Mouse (Mus musculus): ENCODE data around the gene Vmn1r205. TPM values are rescaled to one million over a fixed set of nuclear protein-coding genes. Genes with fewer than 3 reads are reported as not detected.

The Vmn1r205 gene
- not detected in 2 replicates for polyA plus RNA-seq (2015; fragmentation: Nextera tagmentation; extraction: Ambion mirVana)

DNA sequence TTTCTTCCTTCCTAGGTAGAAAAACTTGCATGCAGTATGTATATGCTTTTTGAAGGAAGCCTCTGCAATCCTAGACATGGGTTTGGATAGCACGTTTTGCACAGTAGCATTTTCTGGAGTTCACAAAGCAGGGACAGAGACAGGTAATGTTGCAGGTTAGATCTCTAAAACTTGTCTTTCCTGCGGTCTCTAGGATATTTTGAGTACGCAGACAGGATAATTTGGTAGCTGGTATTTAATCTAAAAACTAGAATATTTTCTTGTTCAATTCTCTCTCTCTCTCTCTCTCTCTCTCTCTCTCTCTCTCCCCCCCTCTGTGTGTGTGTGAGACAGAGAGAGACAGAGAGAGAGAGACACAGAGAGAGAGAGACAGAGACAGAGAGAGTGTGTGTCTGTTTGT lies at the start of gene Vmn1r205:
Gene Vmn1r205, minus strand, starts transcription at position 101 of the 400 bp plus-strand sequence.

DNA sequence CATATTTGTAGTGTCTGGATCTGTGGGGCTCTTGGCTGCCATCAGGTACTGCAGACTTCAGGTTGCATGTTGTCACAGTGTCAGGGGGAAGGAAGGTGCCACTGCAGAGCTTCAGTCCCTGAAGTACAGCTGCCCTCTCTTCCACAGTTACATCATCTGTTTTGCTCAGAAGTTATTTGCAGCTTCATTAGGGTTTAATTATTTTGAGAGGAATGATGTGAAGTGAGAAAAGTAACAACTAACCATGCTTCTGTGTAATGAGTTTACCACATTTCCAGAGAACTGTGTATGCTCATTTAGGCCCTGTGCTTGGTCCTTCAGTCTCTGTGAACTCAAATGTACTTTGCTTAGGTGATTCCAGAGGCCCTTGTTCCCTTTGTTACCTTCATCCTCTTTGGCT lies 31.4 kb upstream of the Vmn1r205 start, which contains the start of gene Vmn1r206:
Gene Vmn1r206, minus strand, starts transcription at position 101 of the 400 bp plus-strand sequence.

DNA sequence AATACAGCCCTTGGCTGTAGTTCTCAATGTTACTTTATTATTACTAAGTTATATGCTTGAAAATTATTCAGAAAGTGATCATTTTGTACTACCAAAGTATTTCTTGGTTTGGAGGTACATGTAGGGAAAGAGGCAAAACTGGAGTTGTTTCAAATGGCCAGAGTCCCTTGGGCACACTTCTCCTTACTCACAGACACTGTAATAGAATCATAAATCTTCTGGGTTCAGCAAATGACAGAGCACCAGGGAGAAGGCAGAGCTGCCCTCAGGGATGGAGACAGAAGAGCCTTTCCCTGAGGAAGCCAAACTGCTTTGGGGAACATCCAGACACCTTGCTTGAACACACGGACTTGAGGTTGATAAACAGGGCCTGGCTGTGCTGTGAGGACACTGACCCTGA lies 39.9 kb downstream of the Vmn1r205 start, which contains the start of gene Vmn1r204:
Gene Vmn1r204, plus strand, starts transcription at position 301 of the 400 bp plus-strand sequence.

Other genes starting within 250 kb of the Vmn1r205 start
- gene Vmn1r198, start 242.6 kb downstream of the Vmn1r205 start, polyA plus RNA-seq (2015; fragmentation: Nextera tagmentation; extraction: Ambion mirVana) = not detected in 2 replicates
- not detected in 2 replicates for gene Vmn1r199, start 213.2 kb downstream of the Vmn1r205 start, polyA plus RNA-seq (2015; fragmentation: Nextera tagmentation; extraction: Ambion mirVana)
- not detected in 2 replicates for gene Vmn1r200, start 202.6 kb downstream of the Vmn1r205 start, polyA plus RNA-seq (2015; fragmentation: Nextera tagmentation; extraction: Ambion mirVana)
- gene Vmn1r201, start 121.1 kb downstream of the Vmn1r205 start, polyA plus RNA-seq (2015; fragmentation: Nextera tagmentation; extraction: Ambion mirVana) = not detected in 2 replicates
- gene Vmn1r202, start 87.6 kb downstream of the Vmn1r205 start, polyA plus RNA-seq (2015; fragmentation: Nextera tagmentation; extraction: Ambion mirVana) = not detected in 2 replicates
- not detected in 2 replicates for gene Vmn1r203, start 74.9 kb downstream of the Vmn1r205 start, polyA plus RNA-seq (2015; fragmentation: Nextera tagmentation; extraction: Ambion mirVana)
- gene Vmn1r204, start 39.8 kb downstream of the Vmn1r205 start, polyA plus RNA-seq (2015; fragmentation: Nextera tagmentation; extraction: Ambion mirVana) = not detected in 2 replicates
- not detected in 2 replicates for gene Vmn1r206, start 31.3 kb upstream of the Vmn1r205 start, polyA plus RNA-seq (2015; fragmentation: Nextera tagmentation; extraction: Ambion mirVana)
- not detected in 2 replicates for gene Vmn1r207-ps, start 136.6 kb upstream of the Vmn1r205 start, polyA plus RNA-seq (2015; fragmentation: Nextera tagmentation; extraction: Ambion mirVana)
- not detected in 2 replicates for gene Vmn1r208, start 184.4 kb upstream of the Vmn1r205 start, polyA plus RNA-seq (2015; fragmentation: Nextera tagmentation; extraction: Ambion mirVana)
- not detected in 2 replicates for gene Vmn1r209, start 216.7 kb upstream of the Vmn1r205 start, polyA plus RNA-seq (2015; fragmentation: Nextera tagmentation; extraction: Ambion mirVana)
- gene Vmn1r210, start 238.3 kb upstream of the Vmn1r205 start, polyA plus RNA-seq (2015; fragmentation: Nextera tagmentation; extraction: Ambion mirVana) = not detected in 2 replicates

All from skeletal muscle tissue, postnatal 0 days (tissue).